Mouse (Mus musculus) brain, embryonic 14.5 days (tissue): ENCODE data around the gene Brd7. TPM values are rescaled to one million over a fixed set of nuclear protein-coding genes. Genes with fewer than 3 reads are reported as not detected.

ENCODE experiments used
- DNase-seq: peaks from one replicate; pipeline ENCODE4 v3.0.0-alpha.2; 2011; ENCODE audit warnings: low read depth
- CTCF ChIP-seq: fragments of 200-500 bp; IDR thresholded peaks from 2 replicates; pipeline ENCODE4 v1.5.1; 2012; ENCODE audit warnings: inconsistent platforms, mild to moderate bottlenecking, moderate library complexity, borderline replicate concordance; ENCODE audit not compliant: insufficient read depth, insufficient read length; ENCODE audit errors: extremely low read depth
- POLR2A ChIP-seq: fragments of 200-500 bp; IDR thresholded peaks from 2 replicates; pipeline ENCODE4 v1.6.1; 2012; ENCODE audit warnings: mild to moderate bottlenecking, inconsistent platforms, borderline replicate concordance; ENCODE audit not compliant: poor library complexity, insufficient read depth, insufficient read length, severe bottlenecking; ENCODE audit errors: extremely low read depth
- polyA plus RNA-seq: library from polyadenylated mRNA; depleted of rRNA; stranded (reverse); fragments of >200 nt; gene quantifications from 2 replicates; pipeline ENCODE4 v1.2.3, GENCODE M21; 2012; rRNA removed

The Brd7 gene
- polyA plus RNA-seq, 1 experiment: 69.2 TPM

DNA sequence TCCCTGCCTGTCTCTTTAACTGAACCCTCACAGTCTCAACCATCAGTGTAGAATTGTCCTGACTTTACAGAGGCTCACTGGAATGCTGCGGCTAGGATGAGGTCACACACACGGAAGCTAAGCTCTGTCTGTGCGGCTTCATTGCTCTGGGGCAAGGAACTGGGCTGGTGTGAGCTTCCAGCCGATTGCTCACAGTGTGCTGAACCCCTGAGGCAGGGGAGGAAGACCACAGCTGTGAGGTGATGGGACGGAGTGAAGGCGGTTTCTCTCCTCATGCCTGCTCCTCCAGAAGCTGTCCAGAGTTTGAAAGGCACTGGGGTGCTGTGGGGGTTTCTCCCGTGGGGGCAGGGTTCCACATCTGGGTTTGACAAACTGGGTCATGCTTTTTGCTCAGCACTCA lies 77.3 kb downstream of the Brd7 start:
- TF ChIP-seq POLR2A (no peak), CTCF (no peak)
- DNase-seq: no peak

- TF ChIP-seq CTCF (no peak), POLR2A (no peak)
- DNase-seq: no peak
Observed at GRCm38 (mm10) chr8:88283243-88284115, 78.5 kb downstream of the Brd7 start.

- no peak for DNase-seq
- no peak for TF ChIP-seq CTCF
- no peak for TF ChIP-seq POLR2A
Observed at GRCm38 (mm10) chr8:88282684-88283083, 79.3 kb downstream of the Brd7 start.

Other genes starting within 250 kb of the Brd7 start
- gene Cnep1r1, start 243.4 kb downstream of the Brd7 start, polyA plus RNA-seq: 52.1 and 56.7 TPM in 2 replicates
- 43.9 and 44.7 TPM in 2 replicates for gene Heatr3, start 224.3 kb downstream of the Brd7 start, polyA plus RNA-seq
- gene Tent4b, start 163.0 kb downstream of the Brd7 start, polyA plus RNA-seq: 30.9 and 36.5 TPM in 2 replicates
- 2.2 and 3.7 TPM in 2 replicates for gene Adcy7, start 89.8 kb downstream of the Brd7 start, polyA plus RNA-seq
- 49.1 and 68.5 TPM in 2 replicates for gene Nkd1, start 159.2 kb upstream of the Brd7 start, polyA plus RNA-seq